Mouse (Mus musculus) cerebral cortex, adult 2 months (tissue): ENCODE measurements around the gene Sertad2.

ENCODE experiments used
- WGBS: fragments of 180-500 bp; shearing (Covaris S2); methylation state at CpG from one replicate; pipeline ENCODE4 v1.1.7; 2018; 5-methylcytosine and 5-hydroxymethylcytosine counted together

Gene Sertad2

GRCm38 (mm10) chr11:20691000-20691399, 147.9 kb downstream of the Sertad2 start:
- WGBS = 8% methylated on average over 4 of the region's 4 CpGs
